Mouse (Mus musculus) stomach, embryonic 16.5 days (tissue): ENCODE results near the gene Olfr221. TPM values are rescaled to one million over a fixed set of nuclear protein-coding genes. Genes with fewer than 3 reads are reported as not detected.

Experiments used
- ATAC-seq: fragments of 200-750 bp; cut with Nextera tagmentation; 2 replicates; pipeline ENCODE4 v1.8.0; 2017; ENCODE audit warnings: moderate number of reproducible peaks, moderate TSS enrichment; ENCODE audit not compliant: insufficient read depth, low FRiP score
- H3K27ac ChIP-seq: fragments of 300-500 bp; sonication (generic); 2 replicates; pipeline ENCODE4 v1.5.1; 2014; ENCODE audit warnings: low read length
- H3K27me3 ChIP-seq: fragments of 300-500 bp; sonication (generic); 2 replicates; pipeline ENCODE4 v1.6.1; 2014; ENCODE audit warnings: low read length, control low read depth, mixed read lengths; ENCODE audit not compliant: control insufficient read depth, insufficient read depth
- H3K36me3 ChIP-seq: fragments of 300-500 bp; sonication (generic); 2 replicates; pipeline ENCODE4 v1.6.1; 2014; ENCODE audit warnings: low read length; ENCODE audit not compliant: control insufficient read depth, insufficient read depth
- H3K4me1 ChIP-seq: fragments of 300-500 bp; sonication (generic); 2 replicates; pipeline ENCODE4 v1.6.1; 2014; ENCODE audit warnings: low read length, control low read depth, mixed read lengths; ENCODE audit not compliant: control insufficient read depth, insufficient read depth
- H3K4me2 ChIP-seq: fragments of 300-500 bp; sonication (generic); 2 replicates; pipeline ENCODE4 v1.6.1; 2014; ENCODE audit warnings: low read depth, low read length, mixed read lengths
- H3K4me3 ChIP-seq: fragments of 300-500 bp; sonication (generic); replicated peaks from 2 replicates; pipeline ENCODE4 v1.5.1; 2014; ENCODE audit warnings: mild to moderate bottlenecking, low read length
- H3K9ac ChIP-seq: fragments of 300-500 bp; sonication (generic); 2 replicates; pipeline ENCODE4 v1.6.1; 2014; ENCODE audit warnings: low read length
- H3K9me3 ChIP-seq: fragments of 300-500 bp; sonication (generic); replicated peaks from 2 replicates; pipeline ENCODE4 v1.6.1; 2016; ENCODE audit warnings: low read length, control low read depth; ENCODE audit not compliant: control insufficient read depth
- WGBS: fragments of 180-500 bp; shearing (Covaris S2); extraction: QIAGEN DNeasy Blood & Tissue Kit; methylation state at CpG from one replicate; pipeline ENCODE4 v1.1.7; 2014; 5-methylcytosine and 5-hydroxymethylcytosine counted together
- polyA plus RNA-seq: library from polyadenylated mRNA; unstranded; fragments of >200 nt; fragmentation: Nextera tagmentation; extraction: Ambion mirVana; gene quantifications from 2 replicates; pipeline ENCODE4 v1.2.1, GENCODE M21; 2015

Olfr221 gene
- polyA plus RNA-seq, 1 experiment from 2014 or later, result not detected

- 89% methylated on average over 14 of the region's 14 CpGs for WGBS
- Histone ChIP-seq H3K36me3 (peaks cover 13% of the 10 kb centered on the region), H3K27ac (no peak overlapping the region), H3K4me2 (no peak overlapping the region), H3K4me3 (no peak overlapping the region), H3K9ac (no peak overlapping the region), H3K4me1 (0 out of 2 replicates have a peak, but pooled peaks cover 3% of the 10 kb centered on the region), H3K9me3 (no peaks in the 10 kb centered on the region), H3K27me3 (no peaks in the 10 kb centered on the region)
- no peak for ATAC-seq
These were observed 44.8 kb downstream of the Olfr221 start for GRCm38 (mm10) chr14:51997483-51997882.

GRCm38 (mm10) chr14:51996866-51997265, 45.4 kb downstream of the Olfr221 start:
- H3K27me3 ChIP-seq, result no peaks in the 10 kb centered on the region
- peak; percentile 54; the same call in 1 of the 2 replicates for ATAC-seq
- no peak overlapping the region for H3K9ac ChIP-seq
- H3K4me2 ChIP-seq, result no peak overlapping the region
- H3K4me1 ChIP-seq, result 0 out of 2 replicates have a peak, but pooled peaks cover 3% of the 10 kb centered on the region
- no peaks in the 10 kb centered on the region for H3K9me3 ChIP-seq
- H3K27ac ChIP-seq, result no peak overlapping the region
- peaks cover 9% of the 10 kb centered on the region; the same call in 1 of the 2 replicates for H3K36me3 ChIP-seq
- H3K4me3 ChIP-seq, result no peak overlapping the region
- WGBS, result 65% methylated on average over 17 of the region's 17 CpGs

- H3K36me3 ChIP-seq, result peaks cover 9% of the 10 kb centered on the region; the same call in 1 of the 2 replicates
- H3K27me3 ChIP-seq, result no peaks in the 10 kb centered on the region
- WGBS, result 79% methylated on average over 13 of the region's 13 CpGs
These were observed 45.9 kb downstream of the Olfr221 start for GRCm38 (mm10) chr14:51996231-51996841.

GRCm38 (mm10) chr14:51995219-51995871, 46.9 kb downstream of the Olfr221 start:
- H3K4me1 ChIP-seq, result 0 out of 2 replicates have a peak, but pooled peaks cover 3% of the 10 kb centered on the region
- H3K9me3 ChIP-seq, result no peaks in the 10 kb centered on the region
- ATAC-seq, result no peak
- H3K9ac ChIP-seq, result no peak overlapping the region
- WGBS, result 64% methylated on average over 12 of the region's 12 CpGs
- H3K27ac ChIP-seq, result no peak overlapping the region
- no peak overlapping the region for H3K4me2 ChIP-seq
- no peak overlapping the region for H3K4me3 ChIP-seq
- H3K36me3 ChIP-seq, result peaks cover 17% of the 10 kb centered on the region; the same call in 1 of the 2 replicates
- no peaks in the 10 kb centered on the region for H3K27me3 ChIP-seq

More at GRCm38 (mm10) chr14:51996231-51996841, 45.9 kb downstream of the Olfr221 start:
- ATAC-seq, result no peak
- H3K9ac ChIP-seq, result no peak overlapping the region
- H3K4me3 ChIP-seq, result no peak overlapping the region
- H3K4me1 ChIP-seq, result 0 out of 2 replicates have a peak, but pooled peaks cover 3% of the 10 kb centered on the region
- no peak overlapping the region for H3K4me2 ChIP-seq
- H3K27ac ChIP-seq, result no peak overlapping the region
- H3K9me3 ChIP-seq, result no peaks in the 10 kb centered on the region

- WGBS, result 77% methylated on average over 4 of the region's 4 CpGs
- no peak overlapping the region for H3K4me2 ChIP-seq
- no peak overlapping the region for H3K9ac ChIP-seq
- H3K9me3 ChIP-seq, result no peaks in the 10 kb centered on the region
- H3K36me3 ChIP-seq, result peaks cover 20% of the 10 kb centered on the region; the same call in 1 of the 2 replicates
- no peak for ATAC-seq
- no peak overlapping the region for H3K27ac ChIP-seq
- H3K4me1 ChIP-seq, result 0 out of 2 replicates have a peak, but pooled peaks cover 3% of the 10 kb centered on the region
- H3K27me3 ChIP-seq, result no peaks in the 10 kb centered on the region
- no peak overlapping the region for H3K4me3 ChIP-seq
These were observed 47.8 kb downstream of the Olfr221 start for GRCm38 (mm10) chr14:51994453-51994852.

- Histone ChIP-seq H3K4me1 (peaks cover 11% of the 10 kb centered on the region), H3K36me3 (peaks cover 37% of the 10 kb centered on the region), H3K9me3 (no peaks in the 10 kb centered on the region), H3K27ac (no peak overlapping the region), H3K9ac (peak overlapping the region; percentile 31; the same call in 1 of the 2 replicates), H3K4me2 (no peak overlapping the region), H3K4me3 (no peak overlapping the region), H3K27me3 (no peaks in the 10 kb centered on the region)
- 66% methylated on average over 12 of the region's 12 CpGs for WGBS
- ATAC-seq, result no peak
These were observed 52.7 kb downstream of the Olfr221 start for GRCm38 (mm10) chr14:51989461-51989970.

- peaks cover 32% of the 10 kb centered on the region for H3K36me3 ChIP-seq
- WGBS, result 82% methylated on average over 12 of the region's 12 CpGs
These were observed 53.5 kb downstream of the Olfr221 start for GRCm38 (mm10) chr14:51988731-51989130.

GRCm38 (mm10) chr14:51987177-51987576, 55.1 kb downstream of the Olfr221 start:
- Histone ChIP-seq H3K9ac (peak overlapping the region; percentile 93), H3K36me3 (peaks cover 32% of the 10 kb centered on the region), H3K9me3 (no peaks in the 10 kb centered on the region), H3K4me3 (no peak overlapping the region), H3K27me3 (no peaks in the 10 kb centered on the region), H3K4me1 (peaks cover 20% of the 10 kb centered on the region), H3K4me2 (peak overlapping the region; percentile 78; the same call in 1 of the 2 replicates), H3K27ac (peak overlapping the region; percentile 96)
- WGBS, result 64% methylated on average over 6 of the region's 6 CpGs
- peak; percentile 11; the same call in 1 of the 2 replicates for ATAC-seq

More at GRCm38 (mm10) chr14:51988731-51989130, 53.5 kb downstream of the Olfr221 start:
- no peak overlapping the region for H3K4me3 ChIP-seq
- ATAC-seq, result no peak
- no peak overlapping the region for H3K27ac ChIP-seq
- no peaks in the 10 kb centered on the region for H3K9me3 ChIP-seq
- H3K4me2 ChIP-seq, result no peak overlapping the region
- H3K27me3 ChIP-seq, result no peaks in the 10 kb centered on the region
- H3K9ac ChIP-seq, result peak overlapping the region; percentile 31; the same call in 1 of the 2 replicates
- peaks cover 17% of the 10 kb centered on the region for H3K4me1 ChIP-seq

GRCm38 (mm10) chr14:51986153-51986505, 56.1 kb downstream of the Olfr221 start:
- peaks cover 31% of the 10 kb centered on the region for H3K36me3 ChIP-seq
- no peaks in the 10 kb centered on the region for H3K27me3 ChIP-seq
- peak overlapping the region; percentile 96 for H3K27ac ChIP-seq
- H3K4me3 ChIP-seq, result peak overlapping the region; percentile 77
- 11% methylated on average over 7 of the region's 7 CpGs for WGBS
- peaks cover 20% of the 10 kb centered on the region for H3K4me1 ChIP-seq
- peak overlapping the region; percentile 78 for H3K4me2 ChIP-seq
- no peaks in the 10 kb centered on the region for H3K9me3 ChIP-seq
- no peak for ATAC-seq
- peak overlapping the region; percentile 93 for H3K9ac ChIP-seq
